Mouse (Mus musculus) thymus, adult 2 months (tissue): ENCODE results near the gene Fndc11. TPM values are rescaled to one million over a fixed set of nuclear protein-coding genes. Genes with fewer than 3 reads are reported as not detected.

ENCODE experiments used
- DNase-seq: peaks from one replicate; pipeline ENCODE4 v3.0.0; 2021
- H3K27ac ChIP-seq: fragments of 200-500 bp; 2 replicates; pipeline ENCODE4 v1.5.1; 2012; ENCODE audit warnings: low read length, control low read depth; ENCODE audit not compliant: control insufficient read depth, insufficient read depth
- H3K27me3 ChIP-seq: fragments of 200-500 bp; 2 replicates; pipeline ENCODE4 v1.6.1; 2012; ENCODE audit warnings: mild to moderate bottlenecking, low read length, moderate library complexity, mixed read lengths; ENCODE audit not compliant: control insufficient read depth, insufficient read depth
- H3K36me3 ChIP-seq: fragments of 200-500 bp; 2 replicates; pipeline ENCODE4 v1.6.1; 2012; ENCODE audit warnings: mild to moderate bottlenecking, low read length, moderate library complexity; ENCODE audit not compliant: control insufficient read depth, insufficient read depth
- H3K4me1 ChIP-seq: fragments of 200-500 bp; replicated peaks from 2 replicates; pipeline ENCODE4 v1.6.1; 2012; ENCODE audit warnings: low read length; ENCODE audit not compliant: control insufficient read depth, insufficient read depth
- H3K4me3 ChIP-seq: fragments of 200-500 bp; 2 replicates; pipeline ENCODE4 v1.5.1; 2012; ENCODE audit warnings: mild to moderate bottlenecking, low read length, control low read depth, moderate library complexity; ENCODE audit not compliant: control insufficient read depth, insufficient read depth
- CTCF ChIP-seq: fragments of 200-500 bp; IDR thresholded peaks from 2 replicates; pipeline ENCODE4 v1.5.1; 2012; ENCODE audit warnings: mild to moderate bottlenecking, control low read depth, low read length, moderate library complexity, borderline replicate concordance; ENCODE audit not compliant: control insufficient read depth, poor library complexity, insufficient read depth; ENCODE audit errors: extremely low read depth
- POLR2A ChIP-seq: fragments of 200-500 bp; IDR thresholded peaks from 2 replicates; pipeline ENCODE4 v1.6.1; 2012; ENCODE audit warnings: mild to moderate bottlenecking, low read length, control low read depth, moderate library complexity; ENCODE audit not compliant: control insufficient read depth, poor library complexity, insufficient read depth; ENCODE audit errors: extremely low read depth
- WGBS: fragments of 180-500 bp; shearing (Covaris S2); methylation state at CpG from one replicate; pipeline ENCODE4 v1.1.7; 2018; 5-methylcytosine and 5-hydroxymethylcytosine counted together
- polyA plus RNA-seq: library from polyadenylated mRNA; depleted of rRNA; stranded (reverse); fragments of >200 nt; gene quantifications from 2 replicates; pipeline ENCODE4 v1.2.3, GENCODE M21; 2012; rRNA removed

Fndc11 gene
- polyA plus RNA-seq, 1 experiment: 0.85 TPM

DNA sequence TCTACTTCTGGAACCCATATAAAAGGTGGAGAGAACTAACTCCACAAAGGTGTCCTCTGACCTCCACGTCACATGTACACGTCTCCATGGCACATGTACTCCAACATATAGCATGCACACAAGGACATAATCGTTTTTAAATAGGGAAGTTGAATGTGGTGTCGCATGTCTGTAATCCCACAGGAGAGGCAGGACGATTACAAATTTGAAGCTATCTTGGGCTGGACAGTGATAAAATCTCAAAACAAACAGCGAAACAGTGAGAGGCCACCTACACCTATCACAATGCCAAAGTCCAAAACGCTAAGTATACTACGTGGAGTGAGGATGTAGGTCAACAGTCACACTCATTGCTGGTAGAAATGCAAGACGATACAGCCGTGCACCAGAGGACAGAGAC is 29.4 kb downstream of the Fndc11 start:
- Histone ChIP-seq H3K4me3 (no peak overlapping the region), H3K27ac (no peak overlapping the region), H3K27me3 (no peaks in the 10 kb centered on the region), H3K4me1 (no peaks in the 10 kb centered on the region), H3K36me3 (peaks cover 15% of the 10 kb centered on the region)
- TF ChIP-seq POLR2A (no peak), CTCF (no peak)
- 88% methylated on average over 10 of the region's 10 CpGs for WGBS
- no peak for DNase-seq

DNA sequence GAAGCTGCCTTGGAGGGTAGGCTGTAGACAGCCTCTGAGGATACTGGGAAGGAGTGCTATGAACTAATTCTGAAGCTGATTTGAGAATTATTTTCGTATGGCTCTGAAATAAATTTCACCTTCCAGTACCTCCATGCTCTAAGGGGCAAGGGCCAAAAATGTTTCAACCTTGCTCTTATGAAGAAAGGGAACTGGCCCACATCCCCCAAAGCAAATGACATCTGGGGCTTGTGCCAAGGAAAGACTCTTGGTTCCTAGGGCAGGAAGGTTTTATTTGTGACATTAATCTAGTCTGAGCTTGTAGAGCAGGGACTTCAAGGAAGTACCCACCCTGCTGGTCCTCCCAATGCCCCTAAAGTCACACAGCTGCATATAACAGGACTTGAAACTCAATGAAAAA is 32.0 kb downstream of the Fndc11 start:
- TF ChIP-seq CTCF (no peak), POLR2A (no peak)
- Histone ChIP-seq H3K36me3 (peaks cover 35% of the 10 kb centered on the region), H3K4me3 (no peak overlapping the region), H3K4me1 (no peaks in the 10 kb centered on the region), H3K27me3 (no peaks in the 10 kb centered on the region), H3K27ac (no peak overlapping the region)
- no peak for DNase-seq
- 97% methylated on average over 1 of the region's 1 CpGs for WGBS

DNA sequence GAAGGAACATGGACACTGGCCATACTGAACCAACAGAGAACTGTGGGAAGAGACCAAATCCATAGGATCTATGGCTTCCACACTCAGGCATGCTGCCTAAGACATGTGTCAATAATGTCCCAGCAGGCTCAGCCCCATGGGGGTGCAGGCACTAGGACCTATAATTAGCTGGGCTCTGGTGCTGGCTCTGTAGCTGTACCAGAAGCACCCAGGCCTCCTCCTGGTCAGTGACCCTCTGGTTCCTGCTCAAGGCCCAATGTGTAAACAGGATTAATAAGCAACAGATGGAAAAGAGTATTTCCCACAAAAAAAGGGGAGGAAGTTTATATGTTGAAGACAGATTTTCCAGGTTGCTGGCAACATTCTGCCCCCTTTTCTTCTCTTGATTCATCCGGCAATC is 33.4 kb downstream of the Fndc11 start:
- Histone ChIP-seq H3K4me1 (no peaks in the 10 kb centered on the region), H3K27me3 (no peaks in the 10 kb centered on the region), H3K27ac (no peak overlapping the region), H3K4me3 (no peak overlapping the region), H3K36me3 (peaks cover 38% of the 10 kb centered on the region)
- 92% methylated on average over 1 of the region's 1 CpGs for WGBS
- no peak for TF ChIP-seq POLR2A
- TF ChIP-seq CTCF: no peak
- no peak for DNase-seq

DNA sequence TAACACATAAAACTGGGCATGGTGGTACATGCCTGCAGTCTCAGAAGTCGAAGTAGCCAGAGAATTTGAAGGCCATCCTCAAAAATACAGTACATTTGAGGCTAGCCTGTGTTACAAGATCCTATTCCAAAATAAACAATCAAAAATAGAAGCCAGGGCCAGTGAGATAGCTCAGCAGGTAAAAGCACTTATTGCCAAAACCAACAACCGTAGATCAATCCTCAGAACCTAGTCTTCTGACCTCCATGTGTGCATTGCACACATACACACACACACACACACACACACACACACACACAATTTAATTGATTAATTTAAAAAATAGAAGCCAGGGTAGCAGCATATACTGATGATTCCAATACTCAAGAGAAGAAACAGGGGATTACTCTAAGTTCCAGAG is 47.0 kb downstream of the Fndc11 start:
- H3K27me3 ChIP-seq: no peaks in the 10 kb centered on the region
- H3K27ac ChIP-seq: no peak overlapping the region
- peaks cover 73% of the 10 kb centered on the region for H3K36me3 ChIP-seq
- WGBS: 98% methylated on average over 2 of the region's 2 CpGs
- DNase-seq: no peak
- H3K4me1 ChIP-seq: no peaks in the 10 kb centered on the region
- TF ChIP-seq POLR2A: no peak
- no peak for TF ChIP-seq CTCF
- H3K4me3 ChIP-seq: no peak overlapping the region

DNA sequence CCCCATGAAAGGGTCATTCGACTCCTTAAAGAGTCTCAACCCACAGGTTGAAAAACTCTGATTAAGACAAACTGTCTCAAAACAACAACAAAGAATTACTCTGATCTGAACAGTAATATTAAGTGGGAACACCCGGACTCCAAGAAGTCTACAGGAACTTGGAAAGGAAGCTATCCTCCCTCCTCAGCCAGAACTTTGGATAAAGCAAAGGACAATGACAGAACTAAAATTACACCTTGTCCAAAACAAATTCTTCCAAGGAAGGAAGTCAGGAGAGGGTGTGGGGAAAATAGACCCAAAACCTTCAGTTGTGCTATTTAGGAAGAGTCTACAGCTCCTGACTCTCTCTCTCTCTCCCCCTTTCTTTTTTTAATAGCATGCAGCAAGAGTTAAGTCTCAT is 52.3 kb downstream of the Fndc11 start:
- Histone ChIP-seq H3K36me3 (peaks cover 57% of the 10 kb centered on the region), H3K4me3 (no peak overlapping the region), H3K27me3 (no peaks in the 10 kb centered on the region), H3K27ac (no peak overlapping the region), H3K4me1 (no peaks in the 10 kb centered on the region)
- no peak for DNase-seq
- TF ChIP-seq POLR2A (no peak), CTCF (no peak)
- 98% methylated on average over 2 of the region's 2 CpGs for WGBS

Other genes starting within 250 kb of the Fndc11 start
- gene Col20a1, start 233.5 kb upstream of the Fndc11 start, polyA plus RNA-seq: 2.5 and 3.3 TPM in 2 replicates
- 0.18 and 0.27 TPM in 2 replicates for gene Chrna4, start 176.5 kb upstream of the Fndc11 start, polyA plus RNA-seq
- gene Kcnq2, start 84.7 kb upstream of the Fndc11 start, polyA plus RNA-seq: 0.24 and 0.32 TPM in 2 replicates
- 2.7 and 42.5 TPM in 2 replicates for gene Eef1a2, start 63.0 kb upstream of the Fndc11 start, polyA plus RNA-seq
- gene Ppdpf, start 32.8 kb upstream of the Fndc11 start, polyA plus RNA-seq: 191 and 219 TPM in 2 replicates
- gene Ptk6, start 17.2 kb upstream of the Fndc11 start, polyA plus RNA-seq: 0.22 and 0.32 TPM in 2 replicates
- gene Srms, start 6.8 kb upstream of the Fndc11 start, polyA plus RNA-seq: 0.71 and 0.86 TPM in 2 replicates
- gene Helz2, start 22.0 kb downstream of the Fndc11 start, polyA plus RNA-seq: 106 and 116 TPM in 2 replicates
- gene Gmeb2, start 68.0 kb downstream of the Fndc11 start, polyA plus RNA-seq: 60.8 and 62.4 TPM in 2 replicates
- gene Stmn3, start 94.5 kb downstream of the Fndc11 start, polyA plus RNA-seq: 0.15 TPM in 1 of 2 replicates, not detected in the other
- 110 and 119 TPM in 2 replicates for gene Rtel1, start 99.7 kb downstream of the Fndc11 start, polyA plus RNA-seq
- 87.6 and 91.9 TPM in 2 replicates for gene Zgpat, start 144.9 kb downstream of the Fndc11 start, polyA plus RNA-seq
- gene Arfrp1, start 145.4 kb downstream of the Fndc11 start, polyA plus RNA-seq: 60.9 and 69.6 TPM in 2 replicates
- gene Lime1, start 160.1 kb downstream of the Fndc11 start, polyA plus RNA-seq: 263 and 268 TPM in 2 replicates
- 4.8 and 5.3 TPM in 2 replicates for gene Zbtb46, start 239.4 kb downstream of the Fndc11 start, polyA plus RNA-seq